In the genomic region with DNA sequence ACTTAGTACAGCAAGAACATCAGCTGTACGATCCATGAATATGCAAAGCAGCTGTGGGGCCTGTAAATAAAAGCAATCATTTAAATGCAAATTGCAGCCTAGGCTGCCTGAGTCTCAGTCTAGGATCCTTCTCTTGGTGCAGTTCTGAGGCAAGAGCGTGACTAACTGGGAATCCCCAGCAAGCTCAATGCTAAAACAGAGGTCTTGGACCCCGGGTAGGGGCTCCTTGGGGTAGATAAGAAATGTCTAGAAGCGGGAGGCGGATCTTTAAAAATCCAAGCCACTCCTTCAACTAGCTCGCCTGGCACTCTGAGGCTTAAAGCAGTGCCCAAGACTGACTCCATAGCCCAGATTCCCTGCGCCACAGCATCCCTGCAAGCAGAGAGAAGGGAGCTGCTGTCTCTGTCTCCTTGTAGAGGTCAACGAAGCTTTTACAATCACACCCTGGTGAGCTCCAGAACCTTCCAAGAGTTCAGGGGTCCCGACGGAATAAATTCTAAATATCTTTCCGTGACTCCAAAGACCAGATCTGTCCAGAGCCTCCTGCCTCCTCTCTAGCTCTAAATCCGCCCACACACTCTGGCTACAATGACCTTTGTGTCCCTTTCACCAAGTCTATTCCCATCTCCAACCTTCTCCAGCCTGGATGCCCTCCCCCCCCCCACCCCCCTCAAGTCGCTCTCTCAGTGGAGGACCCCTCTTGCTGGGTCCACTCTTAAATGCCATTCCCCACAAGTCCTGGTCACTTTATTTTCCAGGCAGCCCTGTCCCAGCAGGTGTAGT, we compare ENCODE assay signal across 8 mouse cellular contexts. TPM values are rescaled to one million over a fixed set of nuclear protein-coding genes. Genes with fewer than 3 reads are reported as not detected.
DNase-seq lines count a peak whose midpoint lies in the region; ATAC-seq and TF ChIP-seq lines count a peak whose summit lies in the region.
"Had no signal": no experiment of that assay in that cellular context is flagged by ENCODE, and none has a peak within 500 bp of the region (broad histone marks: within the 10 kb centered on the region; RNA-seq: fewer than 3 reads in every experiment).

No protein-coding gene starts in this region.

- peaks cover 21% of the 10 kb centered on the region for H3K27me3 ChIP-seq in embryonic facial prominence, embryonic 10.5 days (replicated peaks; ENCODE audit: low read depth, poor library complexity, severe bottlenecking)
- H3K27me3 ChIP-seq in hindbrain, embryonic 15.5 days: no peaks in the 10 kb centered on the region
- H3K27me3 ChIP-seq in neural tube, embryonic 14.5 days (ENCODE audit: control insufficient read depth, insufficient read depth, low read length): no peaks in the 10 kb centered on the region

- H3K27ac ChIP-seq in left cerebral cortex, adult 2 months: peak overlapping the region; percentile 76
- peak overlapping the region; percentile 51; the same call in 1 of the 2 replicates for H3K27ac ChIP-seq in embryonic facial prominence, embryonic 10.5 days (replicated peaks)
- H3K27ac ChIP-seq in hindbrain, embryonic 15.5 days (replicated peaks): peak overlapping the region; percentile 60
- peak overlapping the region; percentile 58; the same call in 1 of the 2 replicates for H3K27ac ChIP-seq in neural tube, embryonic 14.5 days (ENCODE audit: low read depth, low read length)
- H3K27ac ChIP-seq: liver, embryonic 13.5 days had no signal

- no peak for DNase-seq in left cerebral cortex, adult 2 months (ENCODE audit: extremely low spot score in 1 of 2, low spot score in 2 of 2)
- DNase-seq in left cerebral cortex, postnatal 14 days (ENCODE audit: low spot score in 2 of 2): no peak
- DNase-seq in embryonic facial prominence, embryonic 10.5 days (ENCODE audit: low spot score): no peak
- DNase-seq in ovary, postnatal 36 days (ENCODE audit: low spot score): no peak
- DNase-seq in thymus, adult 18-20 months: no peak
- DNase-seq: liver, embryonic 13.5 days had no signal

- H3K9ac ChIP-seq in hindbrain, embryonic 15.5 days: 0 out of 2 replicates have a peak overlapping the region, but pooled peaks have one; percentile 4
- no peak overlapping the region for H3K9ac ChIP-seq in neural tube, embryonic 14.5 days (replicated peaks; ENCODE audit: low read depth, low read length)

- WGBS in embryonic facial prominence, embryonic 10.5 days: 25% methylated on average over 13 of the region's 13 CpGs
- WGBS in hindbrain, embryonic 15.5 days: 9% methylated on average over 13 of the region's 13 CpGs
- 13% methylated on average over 13 of the region's 13 CpGs for WGBS in neural tube, embryonic 14.5 days

- intact Hi-C loops in left cerebral cortex, adult 2 months (cut with DNase I): loop anchor here (2.0 kb wide), 1 partner anchor 66 kb away; no protein-coding TSS in a partner anchor
- intact Hi-C loops in left cerebral cortex, postnatal 14 days (cut with DNase I): loop anchor here (5.0 to 10.0 kb wide), 3 partner anchors 96 to 398 kb away; a partner anchor contains a TSS

- H3K4me2 ChIP-seq in hindbrain, embryonic 15.5 days: peak overlapping the region; percentile 64
- H3K4me2 ChIP-seq in neural tube, embryonic 14.5 days (ENCODE audit: low read depth, low read length): peak overlapping the region; percentile 86

- H3K36me3 ChIP-seq in embryonic facial prominence, embryonic 10.5 days (replicated peaks): no peaks in the 10 kb centered on the region; the same call in 1 of the 2 replicates
- H3K36me3 ChIP-seq in hindbrain, embryonic 15.5 days: no peaks in the 10 kb centered on the region
- no peaks in the 10 kb centered on the region for H3K36me3 ChIP-seq in neural tube, embryonic 14.5 days (ENCODE audit: control insufficient read depth, insufficient read depth, low read length)
- H3K36me3 ChIP-seq: liver, embryonic 13.5 days had no signal

- no peak for ATAC-seq in hindbrain, embryonic 15.5 days (ENCODE audit: low FRiP score, low read depth)
- peak; percentile 17; the same call in 1 of the 2 replicates for ATAC-seq in neural tube, embryonic 14.5 days (ENCODE audit: low read depth)

- H3K4me3 ChIP-seq in left cerebral cortex, adult 2 months: peak overlapping the region; percentile 64
- peak overlapping the region; percentile 76 for H3K4me3 ChIP-seq in embryonic facial prominence, embryonic 10.5 days
- peak overlapping the region; percentile 43 for H3K4me3 ChIP-seq in hindbrain, embryonic 15.5 days
- peak overlapping the region; percentile 52 for H3K4me3 ChIP-seq in neural tube, embryonic 14.5 days (ENCODE audit: low read depth, low read length)

- peaks cover 66% of the 10 kb centered on the region for H3K4me1 ChIP-seq in embryonic facial prominence, embryonic 10.5 days
- peaks cover 61% of the 10 kb centered on the region for H3K4me1 ChIP-seq in hindbrain, embryonic 15.5 days (replicated peaks)
- H3K4me1 ChIP-seq in neural tube, embryonic 14.5 days (ENCODE audit: control insufficient read depth, insufficient read depth, low read length): peaks cover 45% of the 10 kb centered on the region

- no peak for TF ChIP-seq CTCF in left cerebral cortex, adult 2 months (IDR thresholded peaks at IDR 0.05)

- no peaks in the 10 kb centered on the region for H3K9me3 ChIP-seq in embryonic facial prominence, embryonic 10.5 days
- H3K9me3 ChIP-seq in hindbrain, embryonic 15.5 days: no peaks in the 10 kb centered on the region
- H3K9me3 ChIP-seq in neural tube, embryonic 14.5 days (ENCODE audit: control insufficient read depth, low read length): no peaks in the 10 kb centered on the region
- H3K9me3 ChIP-seq: liver, embryonic 13.5 days had no signal

RNA-seq across cellular contexts. Expression of a gene that starts 2.2 kb away (rescaled TPM):
- total RNA-seq in left cerebral cortex, adult 2 months (2021): 10 to 100 TPM; 94.4 to 98.9 TPM
- 10 to 100 TPM; 59.1 to 70.6 TPM for total RNA-seq in left cerebral cortex, postnatal 14 days (2021)
- polyA plus RNA-seq in embryonic facial prominence, embryonic 10.5 days (2016; fragmentation: Nextera tagmentation; extraction: Ambion mirVana): 7.2 and 8.2 TPM in 2 replicates
- polyA plus RNA-seq in hindbrain, embryonic 15.5 days (2015; fragmentation: Nextera tagmentation; extraction: Ambion mirVana): 5.2 and 5.9 TPM in 2 replicates
- 4.9 and 9.9 TPM in 2 replicates for polyA plus RNA-seq in neural tube, embryonic 14.5 days (2014; fragmentation: Nextera tagmentation; extraction: Ambion mirVana)
